Comparison of ENCODE assay signal across 15 mouse cellular contexts in genomic region chr3:108884706-108885289, GRCm38 (mm10). TPM values are rescaled to one million over a fixed set of nuclear protein-coding genes. Genes with fewer than 3 reads are reported as not detected.
DNase-seq lines count a peak whose midpoint lies in the region; ATAC-seq and TF ChIP-seq lines count a peak whose summit lies in the region.
"Had no signal": no experiment of that assay in that cellular context is flagged by ENCODE, and none has a peak within 500 bp of the region (broad histone marks: within the 10 kb centered on the region; RNA-seq: fewer than 3 reads in every experiment).

No protein-coding gene starts in this region.

- H3K4me1 ChIP-seq in intestine, embryonic 14.5 days (replicated peaks; ENCODE audit: control insufficient read depth, insufficient read depth, low read length), result peaks cover 31% of the 10 kb centered on the region
- H3K4me1 ChIP-seq in intestine, postnatal 0 days (replicated peaks; ENCODE audit: control insufficient read depth, insufficient read depth, low read length), result no peaks in the 10 kb centered on the region; the same call in 1 of the 2 replicates
- H3K4me1 ChIP-seq in ES-Bruce4 (ENCODE audit: control insufficient read depth, insufficient read depth, low read length), result peaks cover 3% of the 10 kb centered on the region
- H3K4me1 ChIP-seq in hindbrain, postnatal 0 days (ENCODE audit: insufficient read depth, low read length), result no peaks in the 10 kb centered on the region

- no peak for ATAC-seq in intestine, embryonic 14.5 days (replicated peaks; ENCODE audit: low FRiP score, low TSS enrichment, low read depth)
- ATAC-seq in intestine, postnatal 0 days, result no peak
- no peak for ATAC-seq in hindbrain, postnatal 0 days
- ATAC-seq: forebrain, embryonic 16.5 days had no signal

- H3K4me3 ChIP-seq in intestine, embryonic 14.5 days (ENCODE audit: low read depth, low read length), result no peak overlapping the region
- H3K4me3 ChIP-seq in intestine, postnatal 0 days (ENCODE audit: low read depth, low read length), result no peak overlapping the region
- no peak overlapping the region for H3K4me3 ChIP-seq in ES-Bruce4 (ENCODE audit: low read depth, low read length)
- no peak overlapping the region for H3K4me3 ChIP-seq in hindbrain, postnatal 0 days (ENCODE audit: low read length)
- H3K4me3 ChIP-seq: embryonic facial prominence, embryonic 12.5 days; liver, embryonic 13.5 days had no signal

- no peaks in the 10 kb centered on the region for H3K9me3 ChIP-seq in intestine, embryonic 14.5 days (ENCODE audit: control insufficient read depth, low read length)
- H3K9me3 ChIP-seq in intestine, postnatal 0 days (ENCODE audit: control insufficient read depth), result no peaks in the 10 kb centered on the region
- no peaks in the 10 kb centered on the region for H3K9me3 ChIP-seq in ES-Bruce4 (replicated peaks; ENCODE audit: control insufficient read depth, insufficient read depth, low read length, poor library complexity, severe bottlenecking)
- no peaks in the 10 kb centered on the region for H3K9me3 ChIP-seq in hindbrain, postnatal 0 days (ENCODE audit: low read length)
- H3K9me3 ChIP-seq: embryonic facial prominence, embryonic 12.5 days; liver, embryonic 13.5 days had no signal

- no peak for TF ChIP-seq EP300 in ES-Bruce4 (IDR thresholded peaks at IDR 0.05; ENCODE audit: insufficient read depth, low read depth, low read length)

- H3K27ac ChIP-seq in intestine, embryonic 14.5 days (ENCODE audit: low read depth), result peak overlapping the region; percentile 88; the same call in 1 of the 2 replicates
- no peak overlapping the region for H3K27ac ChIP-seq in intestine, postnatal 0 days (ENCODE audit: low read depth, low read length)
- peak overlapping the region; percentile 14 for H3K27ac ChIP-seq in ES-Bruce4 (ENCODE audit: insufficient read depth, low read length)
- no peak overlapping the region for H3K27ac ChIP-seq in hindbrain, postnatal 0 days
- H3K27ac ChIP-seq: embryonic facial prominence, embryonic 12.5 days had no signal

- no peaks in the 10 kb centered on the region for H3K27me3 ChIP-seq in intestine, embryonic 14.5 days (replicated peaks; ENCODE audit: control insufficient read depth, insufficient read depth, low read length)
- no peaks in the 10 kb centered on the region for H3K27me3 ChIP-seq in intestine, postnatal 0 days (replicated peaks; ENCODE audit: control insufficient read depth, insufficient read depth, low read length)
- no peaks in the 10 kb centered on the region for H3K27me3 ChIP-seq in ES-Bruce4 (ENCODE audit: control insufficient read depth, insufficient read depth, low read length, poor library complexity, severe bottlenecking)
- no peaks in the 10 kb centered on the region for H3K27me3 ChIP-seq in hindbrain, postnatal 0 days (ENCODE audit: insufficient read depth, low read length)
- H3K27me3 ChIP-seq: embryonic facial prominence, embryonic 12.5 days; liver, embryonic 13.5 days had no signal

- no peak for TF ChIP-seq POLR2A in ES-Bruce4 (IDR thresholded peaks at IDR 0.05; ENCODE audit: insufficient read depth, low read length)

- H3K36me3 ChIP-seq in intestine, embryonic 14.5 days (ENCODE audit: control insufficient read depth, insufficient read depth, low read length), result no peaks in the 10 kb centered on the region
- no peaks in the 10 kb centered on the region for H3K36me3 ChIP-seq in intestine, postnatal 0 days (ENCODE audit: control insufficient read depth, insufficient read depth)
- H3K36me3 ChIP-seq in ES-Bruce4 (ENCODE audit: control insufficient read depth, insufficient read depth, low read length, poor library complexity, severe bottlenecking), result no peaks in the 10 kb centered on the region
- H3K36me3 ChIP-seq in hindbrain, postnatal 0 days (ENCODE audit: insufficient read depth, low read length), result no peaks in the 10 kb centered on the region
- H3K36me3 ChIP-seq: embryonic facial prominence, embryonic 12.5 days; liver, embryonic 13.5 days had no signal

- H3K9ac ChIP-seq in intestine, embryonic 14.5 days (ENCODE audit: low read length), result no peak overlapping the region
- no peak overlapping the region for H3K9ac ChIP-seq in intestine, postnatal 0 days (ENCODE audit: low read depth, low read length)
- no peak overlapping the region for H3K9ac ChIP-seq in ES-Bruce4 (ENCODE audit: low read depth, poor library complexity, severe bottlenecking)
- H3K9ac ChIP-seq in hindbrain, postnatal 0 days (replicated peaks; ENCODE audit: low read length), result no peak overlapping the region
- H3K9ac ChIP-seq: embryonic facial prominence, embryonic 12.5 days; liver, embryonic 13.5 days had no signal

- TF ChIP-seq CTCF in intestine, postnatal 0 days (IDR thresholded peaks at IDR 0.05; ENCODE audit: low read depth), result no peak
- no peak for TF ChIP-seq CTCF in ES-Bruce4 (IDR thresholded peaks at IDR 0.05; ENCODE audit: low read depth, low read length)
- no peak for TF ChIP-seq CTCF in hindbrain, postnatal 0 days (IDR thresholded peaks at IDR 0.05; ENCODE audit: low read depth)

- DNase-seq in intestine, embryonic 14.5 days (ENCODE audit: low spot score), result no peak
- peak; percentile 68 for DNase-seq in R1 (ENCODE audit: low read depth, low spot score)
- DNase-seq in hindbrain, postnatal 0 days (ENCODE audit: low spot score), result peak; percentile 35
- no peak for DNase-seq in layer of hippocampus, postnatal 10 days (ENCODE audit: low spot score in 2 of 2)
- DNase-seq in layer of hippocampus, adult 9-10 months (ENCODE audit: low spot score), result no peak
- DNase-seq: gastrocnemius, postnatal 36 days; kidney, adult 2 months; liver, embryonic 13.5 days; spleen, adult 18-20 months; thymus, adult 2 months had no signal

- 60% methylated on average over 8 of the region's 8 CpGs for WGBS in intestine, embryonic 14.5 days
- WGBS in intestine, postnatal 0 days, result 66% methylated on average over 8 of the region's 8 CpGs
- 37% methylated on average over 8 of the region's 8 CpGs for WGBS in hindbrain, postnatal 0 days

- H3K4me2 ChIP-seq in intestine, embryonic 14.5 days (ENCODE audit: low read length), result no peak overlapping the region
- no peak overlapping the region for H3K4me2 ChIP-seq in intestine, postnatal 0 days (replicated peaks; ENCODE audit: low read depth)
- no peak overlapping the region for H3K4me2 ChIP-seq in hindbrain, postnatal 0 days (ENCODE audit: low read depth, low read length)
- H3K4me2 ChIP-seq: embryonic facial prominence, embryonic 12.5 days; liver, embryonic 13.5 days had no signal

RNA-seq across cellular contexts. Expression of gene Fndc7, which starts 5.0 kb away (rescaled TPM):
- polyA plus RNA-seq in intestine, embryonic 14.5 days (2014; fragmentation: Nextera tagmentation; extraction: Ambion mirVana), result 0.09 and 0.19 TPM in 2 replicates
- 0.05 TPM in 1 of 2 replicates, not detected in the other for polyA plus RNA-seq in intestine, postnatal 0 days (2015; fragmentation: Nextera tagmentation; extraction: Ambion mirVana)
- polyA plus RNA-seq in ES-Bruce4 (2011; ENCODE audit: insufficient read depth, insufficient read length, low read depth, missing spikeins), result not detected in 2 replicates
- 0.14 and 0.16 TPM in 2 replicates for total RNA-seq in hindbrain, postnatal 0 days (2014; rRNA removed)
- polyA plus RNA-seq in hindbrain, postnatal 0 days (2015; fragmentation: Nextera tagmentation; extraction: Ambion mirVana), result 0.06 TPM in 1 of 2 replicates, not detected in the other
- under 1 TPM in 1 of 2 experiments, not detected in 1; 0.07 TPM for total RNA-seq in layer of hippocampus, postnatal 10 days (2021)
- total RNA-seq: left cerebral cortex, postnatal 10 days had no signal
- polyA plus RNA-seq: forebrain, embryonic 16.5 days had no signal

RNA-seq across cellular contexts. Expression of gene Prpf38b, which starts 26.7 kb away (rescaled TPM):
- 57.0 and 66.0 TPM in 2 replicates for polyA plus RNA-seq in intestine, embryonic 14.5 days (2014; fragmentation: Nextera tagmentation; extraction: Ambion mirVana)
- 29.5 and 38.0 TPM in 2 replicates for polyA plus RNA-seq in intestine, postnatal 0 days (2015; fragmentation: Nextera tagmentation; extraction: Ambion mirVana)
- 112 and 113 TPM in 2 replicates for polyA plus RNA-seq in ES-Bruce4 (2011; ENCODE audit: insufficient read depth, insufficient read length, low read depth, missing spikeins)
- total RNA-seq in hindbrain, postnatal 0 days (2014; rRNA removed), result 23.8 and 26.7 TPM in 2 replicates
- 39.4 and 41.8 TPM in 2 replicates for polyA plus RNA-seq in hindbrain, postnatal 0 days (2015; fragmentation: Nextera tagmentation; extraction: Ambion mirVana)
- total RNA-seq in layer of hippocampus, postnatal 10 days (2021), result 10 to 100 TPM; 49.6 to 58.4 TPM

RNA-seq across cellular contexts. Expression of gene Stxbp3, which starts 44.5 kb away (rescaled TPM):
- 38.7 and 41.5 TPM in 2 replicates for polyA plus RNA-seq in intestine, embryonic 14.5 days (2014; fragmentation: Nextera tagmentation; extraction: Ambion mirVana)
- polyA plus RNA-seq in intestine, postnatal 0 days (2015; fragmentation: Nextera tagmentation; extraction: Ambion mirVana), result 40.5 and 48.6 TPM in 2 replicates
- polyA plus RNA-seq in ES-Bruce4 (2011; ENCODE audit: insufficient read depth, insufficient read length, low read depth, missing spikeins), result 25.9 and 29.9 TPM in 2 replicates
- total RNA-seq in hindbrain, postnatal 0 days (2014; rRNA removed), result 7.6 and 34.3 TPM in 2 replicates
- polyA plus RNA-seq in hindbrain, postnatal 0 days (2015; fragmentation: Nextera tagmentation; extraction: Ambion mirVana), result 13.4 and 17.1 TPM in 2 replicates
- 10 to 100 TPM; 17.9 to 22.6 TPM for total RNA-seq in layer of hippocampus, postnatal 10 days (2021)

RNA-seq across cellular contexts. Expression of gene Henmt1, which starts 54.9 kb away (rescaled TPM):
- 0.40 and 0.70 TPM in 2 replicates for polyA plus RNA-seq in intestine, embryonic 14.5 days (2014; fragmentation: Nextera tagmentation; extraction: Ambion mirVana)
- 0.29 and 0.38 TPM in 2 replicates for polyA plus RNA-seq in intestine, postnatal 0 days (2015; fragmentation: Nextera tagmentation; extraction: Ambion mirVana)
- 0.43 TPM in 1 of 2 replicates, not detected in the other for polyA plus RNA-seq in ES-Bruce4 (2011; ENCODE audit: insufficient read depth, insufficient read length, low read depth, missing spikeins)
- 1.0 and 2.2 TPM in 2 replicates for total RNA-seq in hindbrain, postnatal 0 days (2014; rRNA removed)
- polyA plus RNA-seq in hindbrain, postnatal 0 days (2015; fragmentation: Nextera tagmentation; extraction: Ambion mirVana), result 2.0 and 2.6 TPM in 2 replicates
- 1 to 10 TPM; 1.8 to 2.7 TPM for total RNA-seq in layer of hippocampus, postnatal 10 days (2021)
- total RNA-seq: gastrocnemius, postnatal 36 days had no signal

RNA-seq across cellular contexts. Expression of gene Gm9857, which starts 55.4 kb away (rescaled TPM):
- not detected in 2 replicates for polyA plus RNA-seq in intestine, embryonic 14.5 days (2014; fragmentation: Nextera tagmentation; extraction: Ambion mirVana)
- polyA plus RNA-seq in intestine, postnatal 0 days (2015; fragmentation: Nextera tagmentation; extraction: Ambion mirVana), result not detected in 2 replicates
- polyA plus RNA-seq in ES-Bruce4 (2011; ENCODE audit: insufficient read depth, insufficient read length, low read depth, missing spikeins), result not detected in 2 replicates
- not detected in 2 replicates for total RNA-seq in hindbrain, postnatal 0 days (2014; rRNA removed)
- polyA plus RNA-seq in hindbrain, postnatal 0 days (2015; fragmentation: Nextera tagmentation; extraction: Ambion mirVana), result 0.54 TPM in 1 of 2 replicates, not detected in the other
- not detected for total RNA-seq in layer of hippocampus, postnatal 10 days (2021)
- total RNA-seq: gastrocnemius, postnatal 36 days; left cerebral cortex, postnatal 10 days had no signal
- polyA plus RNA-seq: embryonic facial prominence, embryonic 12.5 days; liver, embryonic 13.5 days had no signal

Comparison
In these comparisons a context has a peak if more than half of its experiments do, and no peak if none do; other contexts are left out.
1. H3K27ac ChIP-seq: peak in intestine, embryonic 14.5 days (single experiment) and ES-Bruce4 (single experiment); none in intestine, postnatal 0 days (single experiment) and hindbrain, postnatal 0 days (single experiment).
2. DNase-seq: peak in R1 (single experiment) and hindbrain, postnatal 0 days (single experiment); none in intestine, embryonic 14.5 days (single experiment), layer of hippocampus, postnatal 10 days (0 of 2) and layer of hippocampus, adult 9-10 months (single experiment).